Mouse (Mus musculus) intestine, embryonic 14.5 days (tissue): ENCODE measurements around the gene Sumf1. TPM values are rescaled to one million over a fixed set of nuclear protein-coding genes. Genes with fewer than 3 reads are reported as not detected.

ENCODE experiments used
- ATAC-seq: fragments of 200-750 bp; cut with Nextera tagmentation; replicated peaks from 2 replicates; pipeline ENCODE4 v1.8.0; 2017; ENCODE audit warnings: low read depth, moderate number of reproducible peaks, moderate TSS enrichment, moderate library complexity; ENCODE audit not compliant: low FRiP score, low TSS enrichment
- DNase-seq: peaks from one replicate; pipeline ENCODE4 v3.0.0-alpha.2; 2018; ENCODE audit warnings: low spot score
- H3K27ac ChIP-seq: fragments of 300-500 bp; sonication (generic); 2 replicates; pipeline ENCODE4 v1.5.1; 2014; ENCODE audit warnings: low read depth, mild to moderate bottlenecking, control low read depth
- H3K27me3 ChIP-seq: fragments of 300-500 bp; sonication (generic); replicated peaks from 2 replicates; pipeline ENCODE4 v1.6.1; 2014; ENCODE audit warnings: low read length, control low read depth; ENCODE audit not compliant: control insufficient read depth, insufficient read depth
- H3K36me3 ChIP-seq: fragments of 300-500 bp; sonication (generic); 2 replicates; pipeline ENCODE4 v1.6.1; 2014; ENCODE audit warnings: low read length, control low read depth; ENCODE audit not compliant: control insufficient read depth, insufficient read depth
- H3K4me1 ChIP-seq: fragments of 300-500 bp; sonication (generic); replicated peaks from 2 replicates; pipeline ENCODE4 v1.6.1; 2014; ENCODE audit warnings: low read length, control low read depth, mixed read lengths; ENCODE audit not compliant: control insufficient read depth, insufficient read depth
- H3K4me2 ChIP-seq: fragments of 300-500 bp; sonication (generic); 2 replicates; pipeline ENCODE4 v1.6.1; 2014; ENCODE audit warnings: low read length
- H3K4me3 ChIP-seq: fragments of 300-500 bp; sonication (generic); 2 replicates; pipeline ENCODE4 v1.5.1; 2014; ENCODE audit warnings: low read depth, low read length, control low read depth, mixed read lengths
- H3K9ac ChIP-seq: fragments of 300-500 bp; sonication (generic); 2 replicates; pipeline ENCODE4 v1.6.1; 2014; ENCODE audit warnings: mild to moderate bottlenecking, low read length
- H3K9me3 ChIP-seq: fragments of 300-500 bp; sonication (generic); 2 replicates; pipeline ENCODE4 v1.6.1; 2016; ENCODE audit warnings: low read length, control low read depth; ENCODE audit not compliant: control insufficient read depth
- WGBS: fragments of 180-500 bp; shearing (Covaris S2); extraction: QIAGEN DNeasy Blood & Tissue Kit; methylation state at CpG from one replicate; pipeline ENCODE4 v1.1.7; 2014; 5-methylcytosine and 5-hydroxymethylcytosine counted together
- polyA plus RNA-seq: library from polyadenylated mRNA; unstranded; fragments of >200 nt; fragmentation: Nextera tagmentation; extraction: Ambion mirVana; gene quantifications from 2 replicates; pipeline ENCODE4 v1.2.1, GENCODE M21; 2014

Gene Sumf1
- polyA plus RNA-seq, 1 experiment from 2014 or later: 21.7 TPM

GRCm38 (mm10) chr6:108107376-108107775 lies 78.0 kb downstream of the Sumf1 start:
- Histone ChIP-seq H3K27me3 (no peaks in the 10 kb centered on the region), H3K27ac (no peak overlapping the region), H3K9me3 (no peaks in the 10 kb centered on the region), H3K4me1 (no peaks in the 10 kb centered on the region), H3K4me2 (no peak overlapping the region), H3K9ac (no peak overlapping the region), H3K36me3 (0 out of 2 replicates have a peak, but pooled peaks cover 3% of the 10 kb centered on the region), H3K4me3 (no peak overlapping the region)
- ATAC-seq (no peak), DNase-seq (no peak)

GRCm38 (mm10) chr6:108101936-108102830 lies 83.2 kb downstream of the Sumf1 start:
- no peak overlapping the region for H3K4me2 ChIP-seq
- H3K27ac ChIP-seq: no peak overlapping the region
- no peaks in the 10 kb centered on the region for H3K36me3 ChIP-seq
- WGBS: 83% methylated on average over 10 of the region's 10 CpGs
- no peaks in the 10 kb centered on the region for H3K4me1 ChIP-seq
- no peaks in the 10 kb centered on the region for H3K27me3 ChIP-seq
- H3K4me3 ChIP-seq: no peak overlapping the region
- no peak for DNase-seq
- H3K9ac ChIP-seq: no peak overlapping the region
- ATAC-seq: no peak
- no peaks in the 10 kb centered on the region for H3K9me3 ChIP-seq

- Histone ChIP-seq H3K4me3 (no peak overlapping the region), H3K4me1 (no peaks in the 10 kb centered on the region), H3K9ac (no peak overlapping the region), H3K36me3 (no peaks in the 10 kb centered on the region), H3K9me3 (no peaks in the 10 kb centered on the region), H3K27ac (no peak overlapping the region), H3K27me3 (no peaks in the 10 kb centered on the region), H3K4me2 (no peak overlapping the region)
- DNase-seq (no peak), ATAC-seq (no peak)
- 88% methylated on average over 3 of the region's 3 CpGs for WGBS
Observed at GRCm38 (mm10) chr6:108098846-108099217, 86.5 kb downstream of the Sumf1 start.

- H3K27me3 ChIP-seq: no peaks in the 10 kb centered on the region
- ATAC-seq: no peak
- no peak overlapping the region for H3K4me3 ChIP-seq
- DNase-seq: peak; percentile 70
- WGBS: 22% methylated on average over 9 of the region's 9 CpGs
- no peak overlapping the region for H3K4me2 ChIP-seq
- no peaks in the 10 kb centered on the region for H3K4me1 ChIP-seq
- no peak overlapping the region for H3K27ac ChIP-seq
- H3K9me3 ChIP-seq: no peaks in the 10 kb centered on the region
- no peak overlapping the region for H3K9ac ChIP-seq
- H3K36me3 ChIP-seq: no peaks in the 10 kb centered on the region
Observed at GRCm38 (mm10) chr6:108098171-108098845, 87.1 kb downstream of the Sumf1 start.

GRCm38 (mm10) chr6:108095445-108095844 lies 89.9 kb downstream of the Sumf1 start:
- H3K36me3 ChIP-seq: no peaks in the 10 kb centered on the region
- WGBS: 83% methylated on average over 5 of the region's 5 CpGs

GRCm38 (mm10) chr6:108093449-108093848 lies 91.9 kb downstream of the Sumf1 start:
- Histone ChIP-seq H3K27ac (no peak overlapping the region), H3K27me3 (no peaks in the 10 kb centered on the region), H3K4me3 (no peak overlapping the region), H3K4me1 (no peaks in the 10 kb centered on the region), H3K36me3 (no peaks in the 10 kb centered on the region), H3K9me3 (no peaks in the 10 kb centered on the region), H3K4me2 (no peak overlapping the region), H3K9ac (no peak overlapping the region)
- WGBS: 80% methylated on average over 3 of the region's 3 CpGs
- DNase-seq (no peak), ATAC-seq (no peak)

More at GRCm38 (mm10) chr6:108095445-108095844, 89.9 kb downstream of the Sumf1 start:
- Histone ChIP-seq H3K9ac (no peak overlapping the region), H3K4me3 (no peak overlapping the region), H3K9me3 (no peaks in the 10 kb centered on the region), H3K4me2 (no peak overlapping the region), H3K27ac (no peak overlapping the region), H3K27me3 (no peaks in the 10 kb centered on the region), H3K4me1 (no peaks in the 10 kb centered on the region)
- no peak for DNase-seq
- no peak for ATAC-seq

GRCm38 (mm10) chr6:108092646-108093045 lies 92.7 kb downstream of the Sumf1 start:
- no peaks in the 10 kb centered on the region for H3K4me1 ChIP-seq
- no peaks in the 10 kb centered on the region for H3K9me3 ChIP-seq
- no peak overlapping the region for H3K9ac ChIP-seq
- WGBS: 83% methylated on average over 3 of the region's 3 CpGs
- no peak for DNase-seq
- no peaks in the 10 kb centered on the region for H3K27me3 ChIP-seq
- ATAC-seq: no peak
- H3K27ac ChIP-seq: no peak overlapping the region
- no peaks in the 10 kb centered on the region for H3K36me3 ChIP-seq
- H3K4me3 ChIP-seq: no peak overlapping the region
- H3K4me2 ChIP-seq: no peak overlapping the region

- no peak overlapping the region for H3K4me2 ChIP-seq
- H3K9me3 ChIP-seq: no peaks in the 10 kb centered on the region
- no peaks in the 10 kb centered on the region for H3K36me3 ChIP-seq
- no peak overlapping the region for H3K9ac ChIP-seq
- no peaks in the 10 kb centered on the region for H3K27me3 ChIP-seq
- no peaks in the 10 kb centered on the region for H3K4me1 ChIP-seq
- 60% methylated on average over 1 of the region's 1 CpGs for WGBS
- no peak overlapping the region for H3K4me3 ChIP-seq
- DNase-seq (no peak), ATAC-seq (no peak)
- H3K27ac ChIP-seq: no peak overlapping the region
Observed at GRCm38 (mm10) chr6:108091296-108091695, 94.1 kb downstream of the Sumf1 start.
